Mouse (Mus musculus) liver, adult 2 months (tissue): Measurements from ENCODE around the gene Aipl1. TPM values are rescaled to one million over a fixed set of nuclear protein-coding genes. Genes with fewer than 3 reads are reported as not detected.

Experiments used
- DNase-seq: peaks from one replicate; pipeline ENCODE4 v3.0.0-alpha.2; 2011; ENCODE audit warnings: low read depth, low spot score; ENCODE audit errors: extremely low read depth
- H3K27ac ChIP-seq: fragments of 200-500 bp; replicated peaks from 2 replicates; pipeline ENCODE4 v1.5.1; 2012; ENCODE audit warnings: low read depth, mild to moderate bottlenecking, control low read depth, inconsistent platforms, low read length; ENCODE audit not compliant: insufficient read depth
- H3K27me3 ChIP-seq: fragments of 200-500 bp; 2 replicates; pipeline ENCODE4 v1.6.1; 2012; ENCODE audit warnings: mild to moderate bottlenecking, moderate library complexity, low read length, inconsistent platforms; ENCODE audit not compliant: control insufficient read depth, insufficient read depth
- H3K36me3 ChIP-seq: fragments of 200-500 bp; 2 replicates; pipeline ENCODE4 v1.6.1; 2012; ENCODE audit warnings: low read length, inconsistent platforms; ENCODE audit not compliant: control insufficient read depth, insufficient read depth
- H3K4me1 ChIP-seq: fragments of 200-500 bp; 2 replicates; pipeline ENCODE4 v1.6.1; 2011; ENCODE audit warnings: low read length; ENCODE audit not compliant: control insufficient read depth, insufficient read depth
- H3K4me3 ChIP-seq: fragments of 200-500 bp; 2 replicates; pipeline ENCODE4 v1.5.1; 2011; ENCODE audit warnings: low read depth, mild to moderate bottlenecking, control low read depth, low read length, moderate library complexity; ENCODE audit not compliant: insufficient read depth
- H3K79me2 ChIP-seq: fragments of 200-500 bp; 2 replicates; pipeline ENCODE4 v1.6.1; 2012; ENCODE audit warnings: inconsistent platforms, mild to moderate bottlenecking, low read length, moderate library complexity; ENCODE audit not compliant: control insufficient read depth, insufficient read depth
- H3K9ac ChIP-seq: fragments of 200-500 bp; 2 replicates; pipeline ENCODE4 v1.6.1; 2012; ENCODE audit warnings: low read depth, mild to moderate bottlenecking, control low read depth, inconsistent platforms, low read length
- CTCF ChIP-seq: fragments of 200-500 bp; IDR thresholded peaks from 2 replicates; pipeline ENCODE4 v1.5.1; 2011; ENCODE audit warnings: low read depth, low read length, control low read depth
- POLR2A ChIP-seq: fragments of 200-500 bp; IDR thresholded peaks from 2 replicates; pipeline ENCODE4 v1.6.1; 2011; ENCODE audit warnings: low read length, control low read depth; ENCODE audit not compliant: insufficient read depth; ENCODE audit errors: extremely low read depth
- WGBS: fragments of 180-500 bp; shearing (Covaris S2); methylation state at CpG from one replicate; pipeline ENCODE4 v1.1.7; 2018; 5-methylcytosine and 5-hydroxymethylcytosine counted together
- polyA plus RNA-seq: library from polyadenylated mRNA; depleted of rRNA; stranded (reverse); fragments of >200 nt; gene quantifications from 2 replicates; pipeline ENCODE4 v1.2.3, GENCODE M21; 2012
- total RNA-seq: library from RNA; depleted of rRNA; stranded (reverse); fragments of >200 nt; gene quantifications from 2 replicates; pipeline ENCODE4 v1.2.3, GENCODE M21; 2014

Aipl1 gene
- total and polyA plus RNA-seq, 2 experiments: not detected

DNA sequence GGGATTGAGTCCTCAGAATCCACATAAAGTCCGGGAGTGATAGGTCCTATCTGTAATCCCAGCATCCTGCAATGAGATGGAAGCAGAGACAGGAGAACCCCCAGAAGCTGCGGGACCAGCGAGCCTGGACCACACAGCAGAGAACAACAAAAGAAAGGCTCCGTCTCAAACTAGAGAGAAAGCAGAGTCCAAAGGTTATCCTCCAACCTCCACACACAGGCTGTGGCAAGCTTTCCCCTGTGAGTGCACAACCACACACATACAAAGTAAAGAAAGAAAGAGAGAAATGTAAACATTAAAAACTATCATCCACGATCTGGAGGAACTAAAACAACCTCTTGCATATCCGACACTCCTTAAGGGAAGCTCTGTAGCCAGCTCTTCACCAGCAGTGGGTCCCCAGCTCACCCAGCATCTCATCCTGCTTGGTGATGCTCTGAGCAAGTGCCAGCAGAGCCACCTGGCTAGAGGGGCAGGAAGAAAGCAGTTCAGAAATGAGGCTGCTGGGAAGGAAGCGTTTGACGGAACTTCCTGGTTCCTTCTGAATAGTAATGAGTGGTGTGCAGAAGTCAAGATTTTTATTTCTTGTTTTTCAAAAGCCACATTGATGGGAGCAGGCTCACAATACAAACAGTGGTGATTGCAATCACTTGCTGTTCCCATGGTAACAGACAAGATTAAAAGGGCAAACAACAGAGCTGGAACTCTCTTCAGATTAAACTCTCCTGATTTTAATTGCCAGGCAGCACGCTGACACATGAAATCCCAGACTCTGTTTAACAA, 26.2 kb downstream of the Aipl1 start:
- Histone ChIP-seq H3K4me1 (no peaks in the 10 kb centered on the region), H3K4me3 (no peak overlapping the region), H3K79me2 (no peaks in the 10 kb centered on the region), H3K36me3 (no peaks in the 10 kb centered on the region), H3K27ac (no peak overlapping the region), H3K9ac (no peak overlapping the region), H3K27me3 (no peaks in the 10 kb centered on the region)
- WGBS: 16% methylated on average over 9 of the region's 9 CpGs
- no peak for TF ChIP-seq CTCF
- no peak for TF ChIP-seq POLR2A
- DNase-seq: peak; percentile 14

DNA sequence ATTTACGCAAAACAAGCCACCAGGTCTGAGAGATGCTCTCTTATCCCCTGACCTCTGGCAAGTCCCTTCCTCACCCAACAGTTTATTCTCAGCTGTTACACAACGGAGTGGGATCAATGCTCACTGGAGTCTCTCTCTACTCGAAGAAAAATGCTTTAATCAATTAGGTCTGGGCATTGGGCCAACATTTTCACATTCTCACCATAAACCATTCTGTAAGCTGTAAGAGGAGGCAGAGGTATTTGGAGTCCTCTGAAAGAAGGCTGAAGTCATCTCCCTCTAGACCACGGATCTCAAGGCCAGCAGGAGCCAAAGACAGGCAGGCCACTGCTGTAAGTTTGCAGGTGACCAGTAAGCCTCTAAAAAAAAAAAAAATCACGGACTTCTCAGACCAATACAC, 26.9 kb downstream of the Aipl1 start:
- no peak overlapping the region for H3K4me3 ChIP-seq
- WGBS: 9% methylated on average over 5 of the region's 5 CpGs
- no peak overlapping the region for H3K9ac ChIP-seq
- DNase-seq: peak; percentile 30
- no peak overlapping the region for H3K27ac ChIP-seq
- H3K36me3 ChIP-seq: no peaks in the 10 kb centered on the region
- H3K79me2 ChIP-seq: no peaks in the 10 kb centered on the region
- TF ChIP-seq POLR2A (no peak), CTCF (no peak)
- no peaks in the 10 kb centered on the region for H3K4me1 ChIP-seq
- H3K27me3 ChIP-seq: no peaks in the 10 kb centered on the region

DNA sequence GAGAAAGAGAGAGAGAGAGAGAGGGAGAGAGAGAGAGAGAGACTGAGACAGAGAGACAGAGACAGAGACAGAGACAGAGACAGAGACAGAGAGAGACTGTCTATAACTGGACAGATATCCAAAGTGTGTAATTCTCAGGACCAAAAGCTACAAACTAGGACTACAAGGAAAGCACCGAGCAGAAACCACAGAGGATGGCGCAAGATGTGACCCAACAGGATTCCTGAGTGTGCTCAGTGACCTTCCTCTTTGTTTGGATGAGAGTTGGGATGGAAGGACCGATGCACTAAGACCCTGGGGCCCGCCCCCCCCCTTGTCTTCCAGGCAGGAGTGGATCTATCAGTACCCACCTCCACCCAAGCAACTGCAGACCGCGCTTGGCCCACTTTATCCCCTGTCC, 31.8 kb downstream of the Aipl1 start:
- Histone ChIP-seq H3K9ac (no peak overlapping the region), H3K27me3 (no peaks in the 10 kb centered on the region), H3K79me2 (no peaks in the 10 kb centered on the region), H3K27ac (no peak overlapping the region), H3K4me1 (no peaks in the 10 kb centered on the region), H3K36me3 (no peaks in the 10 kb centered on the region), H3K4me3 (no peak overlapping the region)
- no peak for DNase-seq
- no peak for TF ChIP-seq POLR2A
- TF ChIP-seq CTCF: no peak
- WGBS: 89% methylated on average over 6 of the region's 6 CpGs

DNA sequence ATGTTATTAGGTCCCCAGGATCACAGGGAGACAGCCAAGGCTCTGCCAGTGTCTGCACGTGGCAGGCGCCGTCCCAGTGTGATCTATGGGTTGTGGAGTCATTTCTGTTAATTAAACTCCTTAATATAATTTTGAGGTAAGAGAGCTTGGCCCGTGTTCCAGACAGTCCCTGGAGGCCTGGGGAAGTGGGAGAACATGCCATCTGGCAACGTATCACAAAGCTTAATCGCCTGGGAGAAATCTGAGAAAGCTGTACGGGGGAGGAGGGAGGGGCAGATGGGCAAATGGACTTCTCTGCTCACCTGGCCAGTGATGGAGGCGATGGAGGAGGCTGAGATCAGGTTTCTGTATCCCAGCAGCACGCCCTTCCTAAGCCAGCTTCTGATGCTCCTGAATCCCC, 34.1 kb downstream of the Aipl1 start:
- H3K36me3 ChIP-seq: no peaks in the 10 kb centered on the region
- H3K9ac ChIP-seq: no peak overlapping the region
- TF ChIP-seq POLR2A: no peak
- TF ChIP-seq CTCF: no peak
- H3K27ac ChIP-seq: no peak overlapping the region
- WGBS: 75% methylated on average over 9 of the region's 9 CpGs
- no peak for DNase-seq
- no peaks in the 10 kb centered on the region for H3K79me2 ChIP-seq
- no peaks in the 10 kb centered on the region for H3K4me1 ChIP-seq
- H3K27me3 ChIP-seq: no peaks in the 10 kb centered on the region
- H3K4me3 ChIP-seq: no peak overlapping the region

DNA sequence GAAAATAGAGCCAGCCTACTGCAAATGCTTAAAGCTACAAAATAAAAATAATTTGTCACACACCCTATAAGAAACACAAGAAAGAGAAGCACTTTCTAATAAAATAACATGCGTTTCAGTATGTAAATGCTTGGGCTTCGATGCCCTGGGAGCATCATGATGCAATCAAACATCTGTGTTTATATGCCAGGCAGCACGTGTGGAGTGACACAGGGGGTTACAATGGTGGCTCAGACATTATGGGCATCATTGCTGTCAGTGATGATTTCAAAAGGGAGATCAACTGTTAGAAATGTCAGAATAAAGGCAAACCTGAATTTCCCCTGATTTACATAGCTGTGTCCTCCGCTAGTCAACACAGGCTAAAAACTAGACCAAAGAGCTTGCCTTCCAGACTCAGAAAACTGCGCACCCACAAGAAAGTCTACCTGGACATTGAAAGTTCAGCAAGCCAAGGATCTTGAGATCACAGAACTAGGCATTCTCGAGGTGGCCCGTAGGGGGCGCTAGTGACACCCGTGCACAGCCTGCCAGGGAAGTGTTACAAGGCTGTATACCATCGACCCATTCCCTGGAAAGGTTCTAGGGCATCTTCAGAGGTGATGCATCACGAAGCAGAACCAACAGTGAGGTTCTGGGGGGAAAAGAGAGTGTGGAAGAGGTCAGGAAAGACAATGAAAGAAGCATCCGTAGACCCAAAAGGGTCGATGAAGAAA, 35.0 kb downstream of the Aipl1 start:
- no peaks in the 10 kb centered on the region for H3K79me2 ChIP-seq
- 43% methylated on average over 13 of the region's 13 CpGs for WGBS
- H3K36me3 ChIP-seq: no peaks in the 10 kb centered on the region
- H3K27me3 ChIP-seq: no peaks in the 10 kb centered on the region
- no peak overlapping the region for H3K4me3 ChIP-seq
- H3K4me1 ChIP-seq: no peaks in the 10 kb centered on the region
- peak; percentile 9 for DNase-seq
- H3K9ac ChIP-seq: no peak overlapping the region
- H3K27ac ChIP-seq: no peak overlapping the region
- TF ChIP-seq POLR2A (no peak), CTCF (peak; percentile 79)

DNA sequence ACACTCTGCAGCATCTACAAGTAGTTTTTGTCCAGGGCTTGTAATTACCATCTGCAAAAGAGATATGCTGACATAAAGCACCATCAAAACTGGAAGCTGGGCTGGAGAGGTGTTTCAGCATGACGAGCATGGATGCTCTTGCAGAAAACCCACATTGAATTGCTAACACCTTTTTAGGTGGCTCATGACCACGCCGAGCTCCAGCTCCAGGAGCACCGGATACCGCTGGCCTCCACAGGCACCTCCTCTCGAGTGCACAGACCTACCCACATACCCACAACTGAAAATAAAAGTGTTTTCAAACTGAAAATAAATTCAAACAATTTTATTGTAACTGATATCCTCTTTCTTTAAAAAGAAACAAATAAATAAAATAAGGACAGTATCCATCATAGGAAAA, 37.1 kb downstream of the Aipl1 start:
- Histone ChIP-seq H3K4me1 (no peaks in the 10 kb centered on the region), H3K27me3 (no peaks in the 10 kb centered on the region), H3K9ac (no peak overlapping the region), H3K4me3 (no peak overlapping the region), H3K79me2 (no peaks in the 10 kb centered on the region), H3K36me3 (no peaks in the 10 kb centered on the region), H3K27ac (no peak overlapping the region)
- no peak for TF ChIP-seq POLR2A
- TF ChIP-seq CTCF: no peak
- 87% methylated on average over 6 of the region's 6 CpGs for WGBS
- no peak for DNase-seq
